Mouse (Mus musculus): Measurements from ENCODE around the gene Khk.

GRCm38 (mm10) chr5:30925217-30925616, 4.0 kb downstream of the Khk start:
- TF ChIP-seq CTCF (IDR thresholded peaks at IDR 0.05; ENCODE audit: low read depth) (no peak), EP300 (IDR thresholded peaks at IDR 0.05; ENCODE audit: low read depth) (no peak)

Measured in heart, postnatal 0 days (tissue).